Mouse (Mus musculus) liver, embryonic 14.5 days (tissue): ENCODE results near the gene Prdm13. TPM values are rescaled to one million over a fixed set of nuclear protein-coding genes. Genes with fewer than 3 reads are reported as not detected.
A peak's percentile ranks its signal among the peaks of the same experiment; 100 is the strongest.

Experiments
- ATAC-seq: fragments of 200-750 bp; cut with Nextera tagmentation; 2 replicates; pipeline ENCODE4 v1.8.0; 2017; ENCODE audit warnings: moderate number of reproducible peaks, mild to moderate bottlenecking, moderate library complexity; ENCODE audit not compliant: insufficient read depth
- DNase-seq, 3 experiments: peaks; one replicate each; pipeline ENCODE4 v3.0.0-alpha.2; 2012 to 2013; ENCODE audit warnings: low read depth in 3 of 3, low spot score in 3 of 3
- H3K27ac ChIP-seq: fragments of 300-500 bp; sonication (generic); 2 replicates; pipeline ENCODE4 v1.5.1; 2014; ENCODE audit warnings: moderate library complexity, mild to moderate bottlenecking, control low read depth, inconsistent platforms
- H3K27me3 ChIP-seq: fragments of 300-500 bp; sonication (generic); 2 replicates; pipeline ENCODE4 v1.6.1; 2014; ENCODE audit warnings: mild to moderate bottlenecking, low read length, moderate library complexity; ENCODE audit not compliant: control insufficient read depth, insufficient read depth
- H3K36me3 ChIP-seq: fragments of 300-500 bp; sonication (generic); replicated peaks from 2 replicates; pipeline ENCODE4 v1.6.1; 2014; ENCODE audit warnings: low read depth; ENCODE audit not compliant: control insufficient read depth, insufficient read depth
- H3K4me1 ChIP-seq, 2 experiments: fragments of 200-500 bp in 1 of 2; fragments of 300-500 bp in 1 of 2; sonication (generic) in 1 of 2; replicated peaks; 2 replicates each; pipeline ENCODE4 v1.6.1; 2012 to 2014; ENCODE audit warnings: antibody characterized with exemption in 1 of 2, inconsistent platforms in 1 of 2, low read length in 1 of 2; ENCODE audit not compliant: control insufficient read depth in 2 of 2, insufficient read depth in 2 of 2
- H3K4me2 ChIP-seq: fragments of 300-500 bp; sonication (generic); 2 replicates; pipeline ENCODE4 v1.6.1; 2014; ENCODE audit warnings: low read depth, mild to moderate bottlenecking, control low read depth, moderate library complexity
- H3K4me3 ChIP-seq, 2 experiments: fragments of 200-500 bp in 1 of 2; fragments of 300-500 bp in 1 of 2; sonication (generic) in 1 of 2; 2 replicates each; pipeline ENCODE4 v1.5.1; 2012 to 2014; ENCODE audit warnings: low read depth in 2 of 2, low read length in 2 of 2, mild to moderate bottlenecking in 2 of 2, control low read depth in 1 of 2, inconsistent platforms in 1 of 2, moderate library complexity in 1 of 2; ENCODE audit not compliant: insufficient read depth in 1 of 2
- H3K9ac ChIP-seq: fragments of 300-500 bp; sonication (generic); replicated peaks from 2 replicates; pipeline ENCODE4 v1.6.1; 2014; ENCODE audit warnings: mild to moderate bottlenecking, control low read depth, moderate library complexity
- H3K9me3 ChIP-seq: fragments of 300-500 bp; sonication (generic); 2 replicates; pipeline ENCODE4 v1.6.1; 2016; ENCODE audit warnings: low read length, mixed read lengths; ENCODE audit not compliant: control insufficient read depth
- CTCF ChIP-seq: IDR thresholded peaks from 2 replicates; pipeline ENCODE4 v1.5.1; 2016; ENCODE audit warnings: antibody characterized with exemption, low read depth, control low read depth
- EP300 ChIP-seq: IDR thresholded peaks from 2 replicates; pipeline ENCODE4 v1.6.1; 2016; ENCODE audit warnings: antibody characterized with exemption, low read depth
- WGBS: fragments of 180-500 bp; shearing (Covaris S2); extraction: QIAGEN DNeasy Blood & Tissue Kit; methylation state at CpG from one replicate; pipeline ENCODE4 v1.1.7; 2014; ENCODE audit not compliant: insufficient replicate concordance; 5-methylcytosine and 5-hydroxymethylcytosine counted together
- polyA plus RNA-seq, 2 experiments: library from polyadenylated mRNA; depleted of rRNA in 1 of 2; stranded (reverse) in 1 of 2; unstranded in 1 of 2; fragments of >200 nt; fragmentation: Nextera tagmentation in 1 of 2; extraction: Ambion mirVana in 1 of 2; gene quantifications; 2 replicates each; pipeline versions ENCODE4 v1.2.1 to v1.2.3; 2012 to 2014

Prdm13 gene
- polyA plus RNA-seq, 2 experiments: not detected

DNA sequence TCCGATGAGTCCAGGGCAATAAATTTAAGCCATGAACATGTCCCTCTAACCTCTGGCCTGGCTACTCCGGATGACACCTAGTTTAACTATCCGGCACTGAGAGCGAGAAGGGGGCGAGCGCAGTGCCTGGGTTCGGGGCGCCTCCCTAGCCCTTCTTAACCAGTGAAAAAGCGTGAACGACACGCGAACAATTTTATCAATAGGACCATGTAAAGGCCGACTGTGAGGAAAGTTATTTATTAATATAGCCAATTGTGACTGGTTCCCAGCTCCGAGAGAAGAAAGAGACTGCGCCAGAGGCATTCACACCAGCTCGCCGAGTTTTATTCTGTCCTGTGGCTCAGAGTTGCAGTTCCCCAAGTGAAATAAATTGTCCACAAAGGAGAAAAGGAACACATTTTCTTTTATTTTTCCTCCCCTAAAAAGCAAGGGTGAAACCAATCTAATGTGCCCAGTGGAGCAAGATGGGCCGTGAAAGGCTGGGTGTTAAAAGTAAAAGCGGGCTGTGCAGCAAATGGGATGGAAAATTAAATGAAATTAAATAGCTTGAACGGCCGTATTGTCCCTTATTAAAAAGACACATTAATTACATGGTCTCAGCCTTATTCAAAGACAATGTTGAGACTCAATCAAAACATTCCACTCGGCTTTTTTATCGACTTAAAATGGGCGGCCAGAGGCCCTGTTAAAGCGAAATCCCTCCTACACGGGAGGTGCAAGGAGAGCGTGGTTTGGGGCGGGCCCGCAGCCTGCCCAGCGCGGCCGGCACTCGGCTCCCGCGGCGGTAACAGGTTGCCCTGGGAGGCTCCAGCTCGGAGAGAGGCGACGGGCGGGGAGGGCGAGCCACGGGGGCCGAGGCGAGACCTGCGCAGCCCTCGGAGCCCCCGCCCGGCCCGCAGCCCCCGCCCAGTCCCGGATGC lies 2.3 kb upstream of the Prdm13 start:
- Histone ChIP-seq H3K4me1 (no peaks in the 10 kb centered on the region), H3K4me2 (peak overlapping the region; percentile 58), H3K27me3 (peaks cover 94% of the 10 kb centered on the region), H3K4me3 (peak overlapping the region in 1 of 2 experiments; percentile 44; a peak in 2 of 4 replicates), H3K36me3 (no peaks in the 10 kb centered on the region), H3K9me3 (no peaks in the 10 kb centered on the region), H3K9ac (no peak overlapping the region), H3K27ac (no peak overlapping the region)
- ATAC-seq: no peak
- WGBS: 4% methylated on average over 41 of the region's 51 CpGs
- TF ChIP-seq CTCF: no peak
- TF ChIP-seq EP300: no peak
- DNase-seq: no peak

DNA sequence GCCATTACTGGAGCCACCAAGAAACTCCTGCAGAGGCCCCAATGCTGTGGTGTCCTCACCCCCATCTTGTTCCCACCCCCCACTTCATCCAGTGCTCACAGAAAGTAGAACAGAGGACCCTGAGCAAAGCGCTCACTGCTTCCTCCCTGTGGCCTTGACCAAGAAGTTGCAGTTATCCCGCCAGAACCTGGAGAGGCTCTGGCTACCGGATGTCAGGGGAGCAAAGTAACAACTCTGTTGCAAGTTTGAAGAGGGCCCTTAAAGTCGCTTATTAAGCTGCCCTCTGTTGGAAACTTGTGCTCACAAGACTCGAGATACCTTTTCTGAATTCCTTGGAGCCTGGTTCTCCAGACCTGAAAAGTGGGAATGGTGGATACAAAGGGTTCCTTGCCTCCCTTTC lies 1.2 kb upstream of the Prdm13 start:
- DNase-seq (no peak), ATAC-seq (no peak)
- H3K36me3 ChIP-seq: no peaks in the 10 kb centered on the region
- H3K9ac ChIP-seq: no peak overlapping the region
- TF ChIP-seq EP300: no peak
- peak; percentile 18; the same call in 1 of the 2 replicates for TF ChIP-seq CTCF
- no peak overlapping the region for H3K4me2 ChIP-seq
- H3K27me3 ChIP-seq: peaks cover 99% of the 10 kb centered on the region
- no peak overlapping the region for H3K4me3 ChIP-seq
- WGBS: 0% methylated on average over 5 of the region's 5 CpGs
- H3K4me1 ChIP-seq: no peaks in the 10 kb centered on the region
- no peaks in the 10 kb centered on the region for H3K9me3 ChIP-seq
- H3K27ac ChIP-seq: no peak overlapping the region

DNA sequence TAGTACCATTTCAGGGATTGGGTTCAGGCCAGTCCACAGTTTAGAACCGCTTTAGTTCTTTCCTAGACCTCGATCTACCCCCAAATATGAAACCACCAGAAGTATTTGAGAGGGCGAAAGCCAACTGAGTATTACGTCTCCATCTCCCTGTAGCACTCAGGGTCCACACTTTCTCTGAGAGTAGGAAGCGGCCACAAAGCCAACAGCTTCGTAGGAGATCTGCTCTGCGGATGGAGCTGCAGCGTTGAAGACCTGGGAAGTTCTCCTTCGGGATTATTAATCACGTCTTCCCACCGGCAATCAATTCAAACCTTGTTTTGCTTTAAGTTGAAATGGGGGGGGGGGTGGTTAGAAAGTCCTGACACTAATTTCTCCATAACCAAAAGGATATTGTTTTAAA lies 653 bp upstream of the Prdm13 start:
- TF ChIP-seq CTCF (no peak), EP300 (no peak)
- no peak overlapping the region for H3K27ac ChIP-seq
- no peaks in the 10 kb centered on the region for H3K36me3 ChIP-seq
- H3K9ac ChIP-seq: no peak overlapping the region
- no peak for DNase-seq
- ATAC-seq: no peak
- H3K4me2 ChIP-seq: no peak overlapping the region
- no peak overlapping the region for H3K4me3 ChIP-seq
- no peaks in the 10 kb centered on the region for H3K4me1 ChIP-seq
- 4% methylated on average over 11 of the region's 11 CpGs for WGBS
- peaks cover 96% of the 10 kb centered on the region for H3K27me3 ChIP-seq
- no peaks in the 10 kb centered on the region for H3K9me3 ChIP-seq

DNA sequence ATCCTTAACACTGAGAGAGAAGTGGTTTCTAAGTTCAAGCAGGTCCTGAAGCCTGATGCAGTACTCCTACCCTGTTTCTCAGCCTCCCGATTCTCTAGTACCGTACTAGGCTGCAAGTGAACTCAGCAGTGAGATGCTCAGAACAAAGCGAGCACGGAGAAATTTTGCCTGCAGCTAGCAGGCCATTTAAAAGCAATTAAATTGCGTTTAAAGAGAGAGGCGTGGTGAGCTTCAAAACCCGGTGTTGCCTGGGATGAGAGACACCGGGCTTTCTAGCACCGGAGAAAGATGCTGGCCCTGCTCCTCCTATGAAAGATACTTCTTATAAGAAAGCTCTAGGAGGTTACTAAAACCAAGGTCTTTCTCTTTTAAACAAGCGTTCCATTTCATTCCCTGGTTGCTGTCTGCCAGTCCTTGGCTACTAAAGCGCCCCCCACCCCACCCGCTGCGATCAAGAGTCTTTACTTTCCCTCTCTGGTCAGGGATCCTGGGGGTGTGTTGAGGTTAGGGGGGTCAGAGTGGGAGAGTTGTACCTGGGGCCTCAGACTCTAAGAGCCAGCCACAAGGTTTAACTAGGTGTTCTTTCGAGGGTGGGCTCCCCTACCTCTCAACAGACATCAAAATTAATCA lies 1.3 kb downstream of the Prdm13 start:
- Histone ChIP-seq H3K9me3 (no peaks in the 10 kb centered on the region), H3K36me3 (no peaks in the 10 kb centered on the region), H3K4me3 (no peak overlapping the region), H3K9ac (no peak overlapping the region), H3K27ac (no peak overlapping the region), H3K27me3 (peaks cover 97% of the 10 kb centered on the region), H3K4me2 (no peak overlapping the region), H3K4me1 (no peaks in the 10 kb centered on the region)
- no peak for ATAC-seq
- WGBS: 4% methylated on average over 14 of the region's 14 CpGs
- TF ChIP-seq CTCF (no peak), EP300 (no peak)
- no peak for DNase-seq

DNA sequence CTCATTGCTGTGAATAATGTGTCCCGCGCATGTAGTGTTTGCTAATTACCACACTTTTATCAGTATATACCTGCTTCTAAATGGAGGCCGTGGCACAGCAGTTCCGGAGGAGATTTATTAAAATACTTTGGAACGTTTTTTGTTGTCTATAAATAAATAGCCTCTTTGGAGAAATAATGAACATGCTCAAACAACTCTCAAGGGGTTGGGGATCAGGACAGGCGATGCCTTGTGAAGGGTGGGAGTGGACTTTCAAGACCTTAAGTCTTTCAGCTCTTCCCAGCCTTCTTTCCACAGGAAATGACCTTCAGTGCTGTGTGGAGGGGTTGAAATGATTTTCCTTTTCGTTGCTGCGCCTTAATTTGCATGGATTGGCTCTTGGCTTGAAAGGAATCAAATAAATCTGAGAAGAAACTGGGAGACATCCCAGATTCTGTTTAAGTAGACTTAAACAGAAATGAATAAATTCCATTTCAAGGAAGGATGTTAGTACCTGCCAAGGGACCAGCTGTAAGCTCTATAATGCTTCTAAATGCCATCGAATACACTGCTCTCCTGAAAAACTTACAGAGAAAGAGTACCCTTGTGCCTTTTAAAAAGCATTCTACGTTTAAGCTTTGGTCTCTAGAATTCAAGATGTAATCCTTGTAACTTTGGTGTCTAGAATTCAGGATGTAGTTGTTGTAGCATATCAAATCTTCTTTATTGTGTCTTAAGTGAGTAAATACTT lies 3.2 kb downstream of the Prdm13 start:
- DNase-seq (no peak), ATAC-seq (no peak)
- H3K4me1 ChIP-seq: no peaks in the 10 kb centered on the region
- H3K4me2 ChIP-seq: no peak overlapping the region
- H3K27ac ChIP-seq: no peak overlapping the region
- H3K9me3 ChIP-seq: no peaks in the 10 kb centered on the region
- no peak overlapping the region for H3K9ac ChIP-seq
- 11% methylated on average over 10 of the region's 10 CpGs for WGBS
- H3K27me3 ChIP-seq: peaks cover 97% of the 10 kb centered on the region
- no peak overlapping the region for H3K4me3 ChIP-seq
- TF ChIP-seq EP300 (no peak), CTCF (no peak)
- no peaks in the 10 kb centered on the region for H3K36me3 ChIP-seq
